Mouse (Mus musculus) E14TG2a.4 (cell line): ENCODE data around the gene Ntm.

Source experiments
- H3K27me3 ChIP-seq: 2 replicates; pipeline ENCODE4 v1.6.1; 2014; ENCODE audit warnings: low read length, control low read depth; ENCODE audit not compliant: insufficient read depth
- H3K36me3 ChIP-seq: 2 replicates; pipeline ENCODE4 v1.6.1; 2014; ENCODE audit warnings: low read length, control low read depth; ENCODE audit not compliant: insufficient read depth
- H3K4me1 ChIP-seq: replicated peaks from 2 replicates; pipeline ENCODE4 v1.6.1; 2014; ENCODE audit warnings: low read depth, low read length, control low read depth
- H3K4me3 ChIP-seq: replicated peaks from 2 replicates; pipeline ENCODE4 v1.5.1; 2014; ENCODE audit warnings: mild to moderate bottlenecking, low read length
- H3K9me3 ChIP-seq: 2 replicates; pipeline ENCODE4 v1.6.1; 2014; ENCODE audit warnings: low read length, control low read depth
- CTCF ChIP-seq: conservative IDR thresholded peaks from 2 replicates; pipeline ENCODE4 v1.5.1; 2014; ENCODE audit warnings: low read length
- NANOG ChIP-seq: IDR thresholded peaks from 2 replicates; pipeline ENCODE4 v1.6.1; 2014; ENCODE audit warnings: borderline replicate concordance, low read length, mixed read lengths
- POU5F1 ChIP-seq: IDR thresholded peaks from 2 replicates; pipeline ENCODE4 v1.6.1; 2014; ENCODE audit warnings: low read length, borderline replicate concordance

Ntm gene

GRCm38 (mm10) chr9:29661468-29662145 lies 301.3 kb downstream of the Ntm start:
- Histone ChIP-seq H3K36me3 (no peaks in the 10 kb centered on the region), H3K4me1 (peaks cover 34% of the 10 kb centered on the region), H3K9me3 (no peaks in the 10 kb centered on the region), H3K27me3 (peaks cover 15% of the 10 kb centered on the region; the same call in 1 of the 2 replicates), H3K4me3 (no peak overlapping the region)
- TF ChIP-seq CTCF (peak; percentile 64), NANOG (no peak), POU5F1 (no peak)

- Histone ChIP-seq H3K36me3 (no peaks in the 10 kb centered on the region), H3K27me3 (peaks cover 15% of the 10 kb centered on the region; the same call in 1 of the 2 replicates), H3K4me3 (no peak overlapping the region), H3K9me3 (no peaks in the 10 kb centered on the region), H3K4me1 (peaks cover 47% of the 10 kb centered on the region)
- TF ChIP-seq POU5F1 = no peak
- no peak for TF ChIP-seq CTCF
- TF ChIP-seq NANOG = no peak
Measured at GRCm38 (mm10) chr9:29660059-29660613, 302.8 kb downstream of the Ntm start.

GRCm38 (mm10) chr9:29657761-29658465 lies 305.0 kb downstream of the Ntm start:
- Histone ChIP-seq H3K9me3 (no peaks in the 10 kb centered on the region), H3K27me3 (peaks cover 20% of the 10 kb centered on the region), H3K4me1 (peaks cover 64% of the 10 kb centered on the region), H3K4me3 (no peak overlapping the region), H3K36me3 (no peaks in the 10 kb centered on the region)
- TF ChIP-seq CTCF (no peak), NANOG (peak; percentile 44; the same call in 1 of the 2 replicates), POU5F1 (0 out of 2 replicates have a peak, but pooled peaks have one; percentile 43)

DNA sequence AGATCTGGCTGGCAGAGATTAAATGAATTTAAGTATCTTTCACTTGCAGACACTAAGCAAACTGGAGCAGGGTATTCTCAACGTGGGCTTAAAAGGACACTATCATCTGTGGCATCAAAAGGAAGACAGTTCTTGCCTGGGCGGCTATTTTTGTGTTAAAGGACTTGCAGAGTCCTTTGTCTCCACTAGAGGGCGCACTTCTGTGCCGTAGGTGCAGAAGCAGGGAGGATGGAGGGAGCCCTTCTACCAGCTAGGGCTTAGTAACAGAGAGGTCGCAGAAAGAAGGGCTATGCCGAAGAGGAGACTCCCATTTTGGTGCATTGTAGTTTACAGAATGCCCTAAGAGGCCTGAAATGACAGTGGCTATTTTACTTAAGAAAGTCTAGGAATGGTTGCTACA lies 308.1 kb downstream of the Ntm start:
- no peaks in the 10 kb centered on the region for H3K9me3 ChIP-seq
- no peaks in the 10 kb centered on the region for H3K36me3 ChIP-seq
- H3K4me1 ChIP-seq = peaks cover 86% of the 10 kb centered on the region
- peaks cover 19% of the 10 kb centered on the region for H3K27me3 ChIP-seq
- TF ChIP-seq POU5F1 (no peak), CTCF (peak; percentile 97), NANOG (no peak)
- no peak overlapping the region for H3K4me3 ChIP-seq

- Histone ChIP-seq H3K9me3 (no peaks in the 10 kb centered on the region), H3K27me3 (peaks cover 18% of the 10 kb centered on the region), H3K4me1 (peaks cover 83% of the 10 kb centered on the region), H3K36me3 (no peaks in the 10 kb centered on the region), H3K4me3 (no peak overlapping the region)
- TF ChIP-seq CTCF = no peak
- no peak for TF ChIP-seq POU5F1
- TF ChIP-seq NANOG = no peak
Measured at GRCm38 (mm10) chr9:29653678-29654235, 309.2 kb downstream of the Ntm start.

DNA sequence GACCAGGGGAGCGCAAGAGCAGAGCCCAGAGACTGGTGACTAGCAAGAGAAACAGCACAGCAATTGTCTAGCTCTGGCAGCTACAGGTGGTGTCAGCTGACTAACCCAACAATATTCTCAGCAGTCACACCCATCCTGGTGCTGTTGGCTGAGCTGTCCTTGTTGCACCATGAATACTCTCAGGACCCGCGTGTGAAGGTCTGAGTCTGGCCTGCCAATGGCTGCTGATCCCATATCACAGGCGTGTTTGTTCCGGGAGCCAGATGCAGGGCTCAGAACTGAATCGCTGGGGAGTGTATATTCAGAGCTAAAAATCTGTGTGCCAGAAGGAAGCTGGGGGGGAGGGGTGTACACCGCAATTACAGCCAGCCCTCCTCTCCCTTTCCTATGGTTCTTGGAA lies 310.1 kb downstream of the Ntm start:
- H3K4me1 ChIP-seq = peaks cover 75% of the 10 kb centered on the region
- H3K27me3 ChIP-seq = peaks cover 16% of the 10 kb centered on the region
- H3K9me3 ChIP-seq = no peaks in the 10 kb centered on the region
- no peak for TF ChIP-seq POU5F1
- TF ChIP-seq NANOG = no peak
- no peak for TF ChIP-seq CTCF
- H3K36me3 ChIP-seq = no peaks in the 10 kb centered on the region
- H3K4me3 ChIP-seq = peak overlapping the region; percentile 49

DNA sequence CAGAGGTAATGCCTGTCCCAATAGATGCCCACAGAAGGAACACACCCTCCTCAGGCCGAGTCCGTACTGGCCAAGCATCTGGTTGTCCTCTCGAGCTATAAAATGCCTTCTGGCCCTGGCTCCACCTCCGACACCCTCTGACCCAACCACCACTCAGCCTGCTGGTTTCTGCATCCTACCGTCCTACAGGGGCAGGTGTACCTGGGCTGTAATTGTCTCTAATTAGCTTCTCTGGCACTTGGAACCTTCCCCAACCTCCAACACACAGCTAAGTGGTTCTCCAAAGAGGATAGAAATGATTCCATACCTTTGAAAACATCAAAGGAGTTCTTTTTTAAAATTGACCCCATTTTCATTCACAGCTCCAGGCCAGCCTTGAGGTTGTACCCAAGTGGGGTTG lies 311.1 kb downstream of the Ntm start:
- Histone ChIP-seq H3K9me3 (no peaks in the 10 kb centered on the region), H3K4me1 (peaks cover 71% of the 10 kb centered on the region), H3K36me3 (no peaks in the 10 kb centered on the region), H3K4me3 (no peak overlapping the region), H3K27me3 (peaks cover 16% of the 10 kb centered on the region)
- TF ChIP-seq POU5F1 = no peak
- no peak for TF ChIP-seq CTCF
- TF ChIP-seq NANOG = no peak

GRCm38 (mm10) chr9:29651226-29651625 lies 311.7 kb downstream of the Ntm start:
- TF ChIP-seq CTCF (no peak), NANOG (no peak), POU5F1 (no peak)

GRCm38 (mm10) chr9:29650679-29651078 lies 312.3 kb downstream of the Ntm start:
- Histone ChIP-seq H3K4me1 (peaks cover 65% of the 10 kb centered on the region), H3K36me3 (no peaks in the 10 kb centered on the region), H3K9me3 (no peaks in the 10 kb centered on the region), H3K27me3 (peaks cover 16% of the 10 kb centered on the region), H3K4me3 (no peak overlapping the region)
- TF ChIP-seq POU5F1 = no peak
- TF ChIP-seq CTCF = peak; percentile 92

More at GRCm38 (mm10) chr9:29651226-29651625, 311.7 kb downstream of the Ntm start:
- H3K4me3 ChIP-seq = no peak overlapping the region
- no peaks in the 10 kb centered on the region for H3K36me3 ChIP-seq
- H3K27me3 ChIP-seq = peaks cover 16% of the 10 kb centered on the region
- H3K9me3 ChIP-seq = no peaks in the 10 kb centered on the region
- peaks cover 65% of the 10 kb centered on the region for H3K4me1 ChIP-seq
